Mouse (Mus musculus): ENCODE data around the gene Gmeb1. TPM values are rescaled to one million over a fixed set of nuclear protein-coding genes. Genes with fewer than 3 reads are reported as not detected.
A peak's percentile ranks its signal among the peaks of the same experiment; 100 is the strongest.

Gmeb1 gene
- polyA plus RNA-seq, 1 experiment from 2014 or later: 37.4 TPM

DNA sequence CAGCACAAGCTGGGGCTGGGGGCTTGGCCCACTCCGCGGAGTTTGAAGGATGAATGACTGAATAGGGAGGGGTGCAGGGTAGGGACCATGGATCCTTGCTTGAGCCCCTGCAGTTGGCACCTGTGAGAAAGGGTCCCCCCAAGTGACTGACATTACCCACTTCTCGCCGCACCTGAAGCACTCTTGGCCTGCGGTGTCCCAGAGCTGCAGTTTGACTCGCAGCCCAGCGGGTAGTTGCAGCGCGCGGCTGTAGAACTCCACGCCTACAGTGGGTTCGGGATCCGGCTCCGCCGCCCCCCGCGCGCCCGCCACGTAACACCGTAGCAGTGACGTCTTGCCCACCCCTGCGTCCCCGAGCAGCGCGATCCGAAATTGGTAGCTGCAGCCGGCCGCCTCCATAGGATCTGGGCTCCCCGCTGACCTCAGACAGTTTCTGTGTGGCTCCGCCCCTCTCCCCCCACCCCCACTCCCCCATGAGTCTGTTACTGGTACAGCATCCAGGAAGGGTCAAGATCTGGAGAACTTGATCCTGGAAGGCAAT, 41.6 kb upstream of the Gmeb1 start, which contains the start of gene Rab42:
Gene Rab42, minus strand, starts transcription at position 447 of the 541 bp plus-strand sequence.
- H3K27ac ChIP-seq (ENCODE audit: low read length): no peak within 1 kb of the TSS
- H3K27me3 ChIP-seq (ENCODE audit: control insufficient read depth, insufficient read depth, low read length): no peaks in the 10 kb centered on the region
- H3K36me3 ChIP-seq (ENCODE audit: control insufficient read depth, insufficient read depth, low read length): no peaks in the 10 kb centered on the region
- peak within 1 kb of the TSS; percentile 50; the same call in 1 of the 2 replicates for H3K9ac ChIP-seq (replicated peaks; ENCODE audit: low read depth, low read length)
- 2% methylated on average over 31 of the region's 31 CpGs for WGBS
- ATAC-seq (ENCODE audit: insufficient number of reproducible peaks, insufficient read depth, low FRiP score, low read depth): peak; percentile 71
- 0 out of 2 replicates have a peak, but pooled peaks cover 6% of the 10 kb centered on the region for H3K4me1 ChIP-seq (ENCODE audit: control insufficient read depth, insufficient read depth, low read length)
- H3K4me3 ChIP-seq (ENCODE audit: low read depth, low read length): peak within 1 kb of the TSS; percentile 38
- H3K4me2 ChIP-seq (replicated peaks; ENCODE audit: low read depth, low read length): peak within 1 kb of the TSS; percentile 70
- H3K9me3 ChIP-seq (ENCODE audit: control insufficient read depth, low read depth, low read length): no peaks in the 10 kb centered on the region

GRCm38 (mm10) chr4:132301965-132302938, 40.9 kb upstream of the Gmeb1 start:
- Histone ChIP-seq H3K27ac (ENCODE audit: low read length) (no peak overlapping the region), H3K4me3 (ENCODE audit: low read depth, low read length) (peak overlapping the region; percentile 38), H3K27me3 (ENCODE audit: control insufficient read depth, insufficient read depth, low read length) (no peaks in the 10 kb centered on the region), H3K4me2 (replicated peaks; ENCODE audit: low read depth, low read length) (peak overlapping the region; percentile 70), H3K4me1 (ENCODE audit: control insufficient read depth, insufficient read depth, low read length) (0 out of 2 replicates have a peak, but pooled peaks cover 6% of the 10 kb centered on the region), H3K9ac (replicated peaks; ENCODE audit: low read depth, low read length) (peak overlapping the region; percentile 50; the same call in 1 of the 2 replicates), H3K36me3 (ENCODE audit: control insufficient read depth, insufficient read depth, low read length) (no peaks in the 10 kb centered on the region), H3K9me3 (ENCODE audit: control insufficient read depth, low read depth, low read length) (no peaks in the 10 kb centered on the region)
- 65% methylated on average over 16 of the region's 16 CpGs for WGBS
- ATAC-seq (ENCODE audit: insufficient number of reproducible peaks, insufficient read depth, low FRiP score, low read depth): no peak

DNA sequence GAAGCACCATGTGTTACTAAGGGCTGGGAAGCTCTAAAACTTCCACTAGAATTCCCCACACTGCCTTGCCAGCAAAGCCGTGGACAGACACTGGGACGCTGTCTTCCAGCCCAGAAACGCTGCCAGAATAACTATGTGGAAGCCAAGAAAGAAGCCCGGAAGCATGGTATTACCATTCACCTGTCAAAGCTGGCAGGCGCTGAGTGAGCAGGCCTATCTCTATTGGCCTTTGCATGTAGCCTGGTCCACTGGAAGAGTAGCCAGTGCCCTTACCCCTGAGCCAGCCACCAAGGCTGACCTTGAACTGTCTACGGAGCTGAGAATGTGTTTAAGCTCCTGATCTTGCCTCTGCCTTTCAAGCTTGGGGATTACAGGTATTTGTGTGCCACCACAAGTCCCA, 40.1 kb upstream of the Gmeb1 start:
- no peak overlapping the region for H3K9ac ChIP-seq (replicated peaks; ENCODE audit: low read depth, low read length)
- 87% methylated on average over 6 of the region's 6 CpGs for WGBS
- no peak overlapping the region for H3K27ac ChIP-seq (ENCODE audit: low read length)

DNA sequence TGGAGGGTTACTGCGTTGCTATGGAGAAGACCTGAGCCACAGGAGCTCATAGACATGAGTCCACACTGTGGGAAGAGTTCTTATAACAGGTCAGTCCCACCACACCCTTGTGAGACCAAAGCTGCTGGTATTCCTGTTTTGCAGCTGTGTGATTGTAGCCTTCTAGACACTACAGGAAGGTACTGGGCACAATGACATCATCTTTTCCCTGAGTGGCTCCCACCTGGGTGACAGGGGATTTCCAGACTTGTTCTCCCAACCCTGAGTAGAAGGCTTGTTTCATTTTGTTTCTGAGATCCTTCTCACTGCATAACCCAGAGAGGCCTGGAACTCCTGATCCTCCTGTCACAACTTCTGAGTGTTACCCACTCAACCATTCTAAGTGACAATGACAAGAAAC, 38.4 kb upstream of the Gmeb1 start:
- Histone ChIP-seq H3K36me3 (ENCODE audit: control insufficient read depth, insufficient read depth, low read length) (no peaks in the 10 kb centered on the region), H3K27ac (ENCODE audit: low read length) (no peak overlapping the region), H3K4me1 (ENCODE audit: control insufficient read depth, insufficient read depth, low read length) (0 out of 2 replicates have a peak, but pooled peaks cover 6% of the 10 kb centered on the region), H3K9ac (replicated peaks; ENCODE audit: low read depth, low read length) (no peak overlapping the region), H3K9me3 (ENCODE audit: control insufficient read depth, low read depth, low read length) (no peaks in the 10 kb centered on the region), H3K27me3 (ENCODE audit: control insufficient read depth, insufficient read depth, low read length) (no peaks in the 10 kb centered on the region), H3K4me3 (ENCODE audit: low read depth, low read length) (no peak overlapping the region), H3K4me2 (replicated peaks; ENCODE audit: low read depth, low read length) (no peak overlapping the region)
- 91% methylated on average over 1 of the region's 1 CpGs for WGBS
- ATAC-seq (ENCODE audit: insufficient number of reproducible peaks, insufficient read depth, low FRiP score, low read depth): no peak

More for the DNA sequence above, 40.1 kb upstream of the Gmeb1 start:
- Histone ChIP-seq H3K36me3 (ENCODE audit: control insufficient read depth, insufficient read depth, low read length) (no peaks in the 10 kb centered on the region), H3K4me3 (ENCODE audit: low read depth, low read length) (no peak overlapping the region), H3K9me3 (ENCODE audit: control insufficient read depth, low read depth, low read length) (no peaks in the 10 kb centered on the region), H3K4me2 (replicated peaks; ENCODE audit: low read depth, low read length) (no peak overlapping the region), H3K4me1 (ENCODE audit: control insufficient read depth, insufficient read depth, low read length) (0 out of 2 replicates have a peak, but pooled peaks cover 6% of the 10 kb centered on the region), H3K27me3 (ENCODE audit: control insufficient read depth, insufficient read depth, low read length) (no peaks in the 10 kb centered on the region)
- no peak for ATAC-seq (ENCODE audit: insufficient number of reproducible peaks, insufficient read depth, low FRiP score, low read depth)

- Histone ChIP-seq H3K4me3 (ENCODE audit: low read depth, low read length) (no peak overlapping the region), H3K27ac (ENCODE audit: low read length) (no peak overlapping the region), H3K4me2 (replicated peaks; ENCODE audit: low read depth, low read length) (no peak overlapping the region), H3K4me1 (ENCODE audit: control insufficient read depth, insufficient read depth, low read length) (no peaks in the 10 kb centered on the region), H3K36me3 (ENCODE audit: control insufficient read depth, insufficient read depth, low read length) (peaks cover 9% of the 10 kb centered on the region; the same call in 1 of the 2 replicates), H3K9me3 (ENCODE audit: control insufficient read depth, low read depth, low read length) (no peaks in the 10 kb centered on the region), H3K9ac (replicated peaks; ENCODE audit: low read depth, low read length) (no peak overlapping the region), H3K27me3 (ENCODE audit: control insufficient read depth, insufficient read depth, low read length) (no peaks in the 10 kb centered on the region)
- ATAC-seq (ENCODE audit: insufficient number of reproducible peaks, insufficient read depth, low FRiP score, low read depth): no peak
- WGBS: 46% methylated on average over 8 of the region's 8 CpGs
Observed at GRCm38 (mm10) chr4:132295696-132296390, 34.4 kb upstream of the Gmeb1 start.

- no peaks in the 10 kb centered on the region for H3K27me3 ChIP-seq (ENCODE audit: control insufficient read depth, insufficient read depth, low read length)
- no peak overlapping the region for H3K4me2 ChIP-seq (replicated peaks; ENCODE audit: low read depth, low read length)
- no peak overlapping the region for H3K27ac ChIP-seq (ENCODE audit: low read length)
- ATAC-seq (ENCODE audit: insufficient number of reproducible peaks, insufficient read depth, low FRiP score, low read depth): 0 out of 2 replicates have a peak, but pooled peaks have one; percentile 10
- 85% methylated on average over 7 of the region's 7 CpGs for WGBS
- H3K36me3 ChIP-seq (ENCODE audit: control insufficient read depth, insufficient read depth, low read length): peaks cover 9% of the 10 kb centered on the region; the same call in 1 of the 2 replicates
- no peak overlapping the region for H3K9ac ChIP-seq (replicated peaks; ENCODE audit: low read depth, low read length)
- no peaks in the 10 kb centered on the region for H3K9me3 ChIP-seq (ENCODE audit: control insufficient read depth, low read depth, low read length)
- no peak overlapping the region for H3K4me3 ChIP-seq (ENCODE audit: low read depth, low read length)
- H3K4me1 ChIP-seq (ENCODE audit: control insufficient read depth, insufficient read depth, low read length): no peaks in the 10 kb centered on the region
Observed at GRCm38 (mm10) chr4:132293682-132294240, 32.4 kb upstream of the Gmeb1 start.

DNA sequence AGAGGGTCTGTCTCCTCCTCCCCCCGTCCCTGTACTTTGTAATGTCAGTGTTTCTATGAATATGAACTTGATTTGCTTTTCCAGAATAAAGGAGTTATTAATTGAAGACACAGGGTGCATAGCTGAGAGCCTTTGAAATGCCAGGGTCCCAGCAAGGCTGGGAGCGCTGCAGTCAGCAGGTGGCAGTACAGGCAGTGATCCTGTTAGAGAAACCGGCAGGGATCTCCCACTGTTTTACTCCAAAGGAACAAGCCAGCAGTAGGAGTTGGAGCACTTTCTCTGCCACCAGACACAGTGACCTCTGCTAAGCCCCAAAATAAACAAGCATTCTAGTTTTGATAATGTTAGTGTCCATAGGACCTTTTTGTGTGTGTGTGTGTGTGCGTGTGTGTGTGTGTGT, 31.6 kb upstream of the Gmeb1 start:
- WGBS: 42% methylated on average over 4 of the region's 4 CpGs
- no peaks in the 10 kb centered on the region for H3K4me1 ChIP-seq (ENCODE audit: control insufficient read depth, insufficient read depth, low read length)
- no peak overlapping the region for H3K4me2 ChIP-seq (replicated peaks; ENCODE audit: low read depth, low read length)
- no peak overlapping the region for H3K27ac ChIP-seq (ENCODE audit: low read length)
- H3K4me3 ChIP-seq (ENCODE audit: low read depth, low read length): no peak overlapping the region
- no peak overlapping the region for H3K9ac ChIP-seq (replicated peaks; ENCODE audit: low read depth, low read length)
- peaks cover 9% of the 10 kb centered on the region; the same call in 1 of the 2 replicates for H3K36me3 ChIP-seq (ENCODE audit: control insufficient read depth, insufficient read depth, low read length)
- no peaks in the 10 kb centered on the region for H3K9me3 ChIP-seq (ENCODE audit: control insufficient read depth, low read depth, low read length)
- H3K27me3 ChIP-seq (ENCODE audit: control insufficient read depth, insufficient read depth, low read length): no peaks in the 10 kb centered on the region
- ATAC-seq (ENCODE audit: insufficient number of reproducible peaks, insufficient read depth, low FRiP score, low read depth): no peak

All from stomach, embryonic 14.5 days (tissue).